Comparison of ENCODE assay signal across 8 mouse cellular contexts in genomic region chr12:116619868-116620267, GRCm38 (mm10).
DNase-seq lines count a peak whose midpoint lies in the region; ATAC-seq and TF ChIP-seq lines count a peak whose summit lies in the region.

No protein-coding gene starts in this region.

- H3K4me3 ChIP-seq in spleen, adult 2 months (ENCODE audit: extremely low read depth, insufficient read depth, insufficient read length): no peak overlapping the region
- peak overlapping the region; percentile 19; the same call in 1 of the 2 replicates for H3K4me3 ChIP-seq in gastrocnemius, adult 2 months
- H3K4me3 ChIP-seq in intestine, embryonic 15.5 days (replicated peaks): no peak overlapping the region
- no peak overlapping the region for H3K4me3 ChIP-seq in limb, embryonic 10.5 days
- H3K4me3 ChIP-seq in midbrain, embryonic 16.5 days (ENCODE audit: low read depth, low read length): no peak overlapping the region

- intact Hi-C loops in gastrocnemius, adult 2 months (cut with DNase I): no loop called here

- no peaks in the 10 kb centered on the region for H3K27me3 ChIP-seq in spleen, adult 2 months (ENCODE audit: control insufficient read depth, insufficient read depth, low read length)
- no peaks in the 10 kb centered on the region for H3K27me3 ChIP-seq in intestine, embryonic 15.5 days (replicated peaks)
- no peaks in the 10 kb centered on the region for H3K27me3 ChIP-seq in limb, embryonic 10.5 days (ENCODE audit: low read depth, poor library complexity, severe bottlenecking)
- H3K27me3 ChIP-seq in midbrain, embryonic 16.5 days (ENCODE audit: control insufficient read depth, insufficient read depth, low read depth, low read length): no peaks in the 10 kb centered on the region
- H3K27me3 ChIP-seq in splenic B cell, adult 2 months (ENCODE audit: control insufficient read depth, insufficient read depth, low read length, poor library complexity, severe bottlenecking): no peaks in the 10 kb centered on the region

- no peaks in the 10 kb centered on the region for H3K9me3 ChIP-seq in intestine, embryonic 15.5 days
- no peaks in the 10 kb centered on the region for H3K9me3 ChIP-seq in limb, embryonic 10.5 days (replicated peaks)
- no peaks in the 10 kb centered on the region for H3K9me3 ChIP-seq in midbrain, embryonic 16.5 days (replicated peaks; ENCODE audit: control insufficient read depth, low read length, poor library complexity, severe bottlenecking)

- no peaks in the 10 kb centered on the region for H3K4me1 ChIP-seq in spleen, adult 2 months (ENCODE audit: control insufficient read depth, insufficient read depth, insufficient read length)
- no peaks in the 10 kb centered on the region for H3K4me1 ChIP-seq in intestine, embryonic 15.5 days (replicated peaks)
- H3K4me1 ChIP-seq in limb, embryonic 10.5 days: no peaks in the 10 kb centered on the region
- no peaks in the 10 kb centered on the region for H3K4me1 ChIP-seq in midbrain, embryonic 16.5 days (ENCODE audit: control insufficient read depth, insufficient read depth, low read length)

- 41% methylated on average over 5 of the region's 5 CpGs for WGBS in spleen, adult 2 months
- WGBS in intestine, embryonic 15.5 days: 43% methylated on average over 5 of the region's 5 CpGs
- whole genome bisulfite sequencing in limb, embryonic 10.5 days: 38% methylated on average over 5 of the region's 5 CpGs
- 40% methylated on average over 5 of the region's 5 CpGs for WGBS in midbrain, embryonic 16.5 days

- no peak for TF ChIP-seq POLR2A in spleen, adult 2 months (IDR thresholded peaks at IDR 0.05; ENCODE audit: low read depth, low read length)

- no peak overlapping the region for H3K4me2 ChIP-seq in intestine, embryonic 15.5 days (replicated peaks)
- H3K4me2 ChIP-seq in midbrain, embryonic 16.5 days (ENCODE audit: low read length): no peak overlapping the region

- ATAC-seq in intestine, embryonic 15.5 days: peak; percentile 63
- ATAC-seq in midbrain, embryonic 16.5 days: peak; percentile 73

- H3K27ac ChIP-seq in spleen, adult 2 months (ENCODE audit: insufficient read depth, low read length): no peak overlapping the region
- H3K27ac ChIP-seq in gastrocnemius, adult 2 months: no peak overlapping the region
- H3K27ac ChIP-seq in intestine, embryonic 15.5 days: no peak overlapping the region
- H3K27ac ChIP-seq in limb, embryonic 10.5 days: no peak overlapping the region
- no peak overlapping the region for H3K27ac ChIP-seq in midbrain, embryonic 16.5 days (ENCODE audit: low read length)

- H3K36me3 ChIP-seq in spleen, adult 2 months (ENCODE audit: control insufficient read depth, insufficient read depth, low read length): no peaks in the 10 kb centered on the region
- H3K36me3 ChIP-seq in intestine, embryonic 15.5 days: no peaks in the 10 kb centered on the region
- H3K36me3 ChIP-seq in limb, embryonic 10.5 days: no peaks in the 10 kb centered on the region
- H3K36me3 ChIP-seq in midbrain, embryonic 16.5 days (ENCODE audit: control insufficient read depth, insufficient read depth, low read length): no peaks in the 10 kb centered on the region
- no peaks in the 10 kb centered on the region for H3K36me3 ChIP-seq in splenic B cell, adult 2 months (ENCODE audit: control insufficient read depth, insufficient read depth, low read length, poor library complexity, severe bottlenecking)

- TF ChIP-seq CTCF in spleen, adult 2 months (IDR thresholded peaks at IDR 0.05; ENCODE audit: extremely low read depth, insufficient read depth, insufficient read length, insufficient replicate concordance): peak; percentile 66; the same call in 1 of the 2 replicates
- peak; percentile 82 for TF ChIP-seq CTCF in gastrocnemius, adult 2 months (IDR thresholded peaks at IDR 0.05)

- peak; percentile 21 to 44 for DNase-seq in spleen, adult 2 months (ENCODE audit: low read depth in 1 of 2, low spot score in 2 of 2)
- no peak for DNase-seq in spleen, adult 12 weeks (ENCODE audit: low spot score)
- DNase-seq in cerebellum, postnatal 14 days: peak; percentile 91 to 94
- DNase-seq in gastrocnemius, adult 2 months: peak; percentile 60
- DNase-seq in limb, embryonic 10.5 days (ENCODE audit: low spot score): peak; percentile 78
- DNase-seq in splenic B cell, adult 2 months (ENCODE audit: low read depth, low spot score): peak; percentile 70

- H3K9ac ChIP-seq in intestine, embryonic 15.5 days: no peak overlapping the region
- no peak overlapping the region for H3K9ac ChIP-seq in midbrain, embryonic 16.5 days (ENCODE audit: low read depth, low read length)
